Mouse (Mus musculus): ENCODE results near the gene Psma6. TPM values are rescaled to one million over a fixed set of nuclear protein-coding genes. Genes with fewer than 3 reads are reported as not detected.

Gene Psma6
- polyA plus RNA-seq, 1 experiment, result 162 TPM

DNA sequence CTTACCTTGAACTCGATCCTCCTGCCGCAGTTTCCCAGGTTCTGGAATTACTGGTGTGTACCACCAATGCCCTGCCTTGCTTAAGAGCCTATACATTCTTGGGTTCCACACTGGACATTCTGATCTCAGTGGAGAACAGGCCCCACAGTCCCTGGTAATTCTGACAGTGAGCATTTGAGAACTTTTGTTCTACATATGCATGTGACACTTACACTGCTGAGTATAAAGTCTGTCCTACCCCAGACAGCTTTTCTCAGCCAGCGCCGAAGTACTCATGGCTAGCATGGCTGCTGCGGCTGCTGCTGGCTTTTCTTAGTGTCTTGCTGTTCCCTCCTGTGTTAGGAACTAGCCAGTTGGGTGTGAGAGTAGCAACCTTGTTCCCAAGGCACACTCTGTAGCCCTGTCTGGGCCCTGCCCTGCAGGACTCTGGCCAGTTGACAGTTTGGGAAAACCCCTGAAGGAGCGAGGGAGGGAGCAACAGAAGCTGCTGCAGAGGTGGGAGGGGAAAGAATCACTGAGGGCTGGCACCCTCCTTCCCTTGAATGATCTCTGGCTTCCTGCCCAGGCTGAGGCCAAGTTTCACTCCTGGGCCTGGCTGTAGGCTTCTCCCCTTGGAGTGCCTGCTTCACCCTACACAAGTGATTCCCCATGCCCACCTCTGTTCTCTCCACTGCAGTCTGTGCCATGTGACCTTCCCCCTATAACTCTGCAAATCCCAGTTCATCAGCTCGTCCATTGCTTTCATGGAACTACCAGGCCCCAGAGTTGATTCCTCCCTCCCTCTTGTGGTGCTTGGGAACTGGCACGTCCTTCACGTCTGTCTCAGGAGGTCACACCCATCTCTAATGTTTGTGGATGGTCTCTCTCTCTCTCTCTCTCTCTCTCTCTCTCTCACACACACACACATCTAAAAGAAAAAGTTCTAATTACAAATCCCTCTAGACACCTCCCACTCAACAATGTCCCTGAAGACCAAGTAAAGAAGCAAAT is 59.1 kb downstream of the Psma6 start:
- DNase-seq (ENCODE audit: low read depth), result peak; percentile 74
- no peak for TF ChIP-seq POLR2A (IDR thresholded peaks at IDR 0.05; ENCODE audit: borderline replicate concordance, extremely low read depth, insufficient read depth, insufficient read length, poor library complexity, severe bottlenecking)
- no peak for TF ChIP-seq CTCF (IDR thresholded peaks at IDR 0.05; ENCODE audit: borderline replicate concordance, extremely low read depth, insufficient read depth, insufficient read length)

DNA sequence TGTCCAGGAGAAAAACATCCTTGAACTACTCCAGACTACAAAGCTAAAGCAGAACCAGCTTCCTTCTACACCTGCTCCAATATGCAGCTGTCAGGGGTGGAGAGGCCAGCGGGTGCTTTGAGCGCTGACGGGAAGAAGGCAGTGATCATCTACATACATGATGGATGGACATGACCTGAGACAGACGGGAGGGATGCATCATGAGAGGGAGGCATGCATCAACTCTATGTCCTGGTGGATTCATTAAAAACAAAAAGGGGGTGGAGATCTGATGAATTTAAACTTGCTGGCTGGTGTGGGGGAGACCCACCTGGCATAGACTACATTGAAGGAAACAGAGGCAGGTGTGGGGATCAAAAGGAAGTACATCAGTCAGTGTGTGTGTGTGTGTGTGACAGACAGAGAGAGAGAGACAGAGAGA is 60.0 kb downstream of the Psma6 start:
- TF ChIP-seq CTCF (IDR thresholded peaks at IDR 0.05; ENCODE audit: borderline replicate concordance, extremely low read depth, insufficient read depth, insufficient read length), result no peak
- no peak for TF ChIP-seq POLR2A (IDR thresholded peaks at IDR 0.05; ENCODE audit: borderline replicate concordance, extremely low read depth, insufficient read depth, insufficient read length, poor library complexity, severe bottlenecking)
- no peak for DNase-seq (ENCODE audit: low read depth)

DNA sequence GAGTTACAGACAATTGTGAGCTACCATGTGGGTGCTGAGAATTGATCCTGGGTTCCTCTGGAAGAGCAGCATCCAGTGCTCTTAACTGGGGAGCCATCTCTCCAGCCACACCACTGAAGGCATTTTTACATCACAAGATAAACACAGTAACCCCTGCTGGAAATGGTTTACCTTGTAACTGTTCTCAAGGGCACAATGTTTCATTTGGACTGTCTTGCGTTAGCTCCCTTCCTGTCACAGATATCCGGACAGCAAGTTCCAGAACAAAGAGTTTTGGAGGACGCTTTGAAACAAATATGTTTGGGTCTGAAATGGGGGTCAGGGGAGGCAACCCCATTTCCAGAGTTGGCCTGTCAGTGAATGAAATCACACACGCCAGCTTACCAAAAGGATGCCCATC is 61.6 kb downstream of the Psma6 start:
- no peak for DNase-seq (ENCODE audit: low read depth)
- no peak for TF ChIP-seq CTCF (IDR thresholded peaks at IDR 0.05; ENCODE audit: borderline replicate concordance, extremely low read depth, insufficient read depth, insufficient read length)
- TF ChIP-seq POLR2A (IDR thresholded peaks at IDR 0.05; ENCODE audit: borderline replicate concordance, extremely low read depth, insufficient read depth, insufficient read length, poor library complexity, severe bottlenecking), result no peak

DNA sequence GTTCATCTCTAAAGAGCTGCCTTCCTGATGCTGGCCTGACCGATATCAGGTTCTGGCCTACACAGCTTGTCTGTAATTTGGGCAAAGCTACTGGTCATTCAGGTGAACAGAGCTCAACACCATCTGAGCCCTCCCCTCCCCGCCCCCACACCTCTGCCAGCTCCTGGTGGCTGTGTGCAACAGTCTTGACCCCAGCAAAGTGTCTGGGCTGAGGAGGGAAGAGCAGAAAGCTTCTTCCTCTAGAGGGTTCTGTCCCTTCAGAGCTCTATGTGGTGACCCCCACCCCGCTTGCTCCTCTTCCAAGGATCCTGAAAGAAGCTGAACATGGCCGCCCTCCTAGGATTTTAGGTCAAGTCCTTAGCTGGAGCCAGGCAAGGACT is 62.3 kb downstream of the Psma6 start:
- DNase-seq (ENCODE audit: low read depth), result no peak
- TF ChIP-seq CTCF (IDR thresholded peaks at IDR 0.05; ENCODE audit: borderline replicate concordance, extremely low read depth, insufficient read depth, insufficient read length) (no peak), POLR2A (IDR thresholded peaks at IDR 0.05; ENCODE audit: borderline replicate concordance, extremely low read depth, insufficient read depth, insufficient read length, poor library complexity, severe bottlenecking) (no peak)

DNA sequence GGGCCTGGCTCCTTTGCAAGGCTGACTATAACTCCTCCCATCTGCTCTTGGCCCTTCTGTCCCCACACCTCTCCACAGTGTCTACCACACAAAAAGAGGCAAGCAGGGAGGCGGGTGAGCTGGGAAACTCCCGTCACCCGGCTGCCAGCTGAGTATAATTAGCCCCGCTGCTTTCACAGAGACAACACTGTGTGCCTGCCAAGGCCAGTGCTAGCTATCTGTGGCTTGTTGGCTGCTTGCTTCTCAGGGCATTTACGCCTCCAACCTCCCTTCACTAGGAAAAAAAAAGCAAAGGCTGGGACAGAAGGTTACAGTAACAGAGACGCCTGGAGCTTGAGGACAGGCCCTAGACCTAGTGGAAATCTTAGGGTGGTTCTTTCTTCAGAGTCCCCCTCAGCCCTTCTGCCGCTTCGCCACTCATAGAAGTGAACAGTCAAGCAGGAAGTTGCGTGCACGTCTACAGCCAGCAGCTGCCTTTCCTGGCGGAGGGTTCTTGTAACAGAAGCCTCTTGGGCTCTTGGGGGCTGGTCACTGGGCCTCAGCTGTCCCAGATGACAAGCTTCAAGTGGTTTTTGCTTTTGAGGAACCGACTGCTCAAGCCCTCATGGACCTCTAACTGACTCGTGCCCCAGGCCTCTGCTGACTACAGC is 62.8 kb downstream of the Psma6 start:
- peak; percentile 96 for DNase-seq (ENCODE audit: low read depth)
- no peak for TF ChIP-seq CTCF (IDR thresholded peaks at IDR 0.05; ENCODE audit: borderline replicate concordance, extremely low read depth, insufficient read depth, insufficient read length)
- peak; percentile 16; the same call in 1 of the 2 replicates for TF ChIP-seq POLR2A (IDR thresholded peaks at IDR 0.05; ENCODE audit: borderline replicate concordance, extremely low read depth, insufficient read depth, insufficient read length, poor library complexity, severe bottlenecking)

DNA sequence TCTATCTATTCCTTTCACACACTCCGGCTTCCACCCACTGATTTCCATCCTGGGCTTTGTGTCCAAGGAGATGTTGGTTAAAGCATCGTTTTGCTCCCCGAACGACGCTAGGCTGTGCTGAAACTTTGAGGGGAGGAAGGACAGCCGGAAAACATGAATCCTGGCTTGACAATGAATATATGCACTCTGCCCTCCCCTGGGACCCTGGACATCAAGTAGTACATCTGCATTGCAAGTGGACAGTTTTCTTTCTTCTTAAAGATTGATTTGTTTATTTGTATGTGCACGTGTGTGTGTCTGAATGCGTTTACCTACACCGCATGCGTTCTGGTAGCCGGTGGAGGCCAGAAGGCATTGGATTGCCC is 63.4 kb downstream of the Psma6 start:
- no peak for TF ChIP-seq CTCF (IDR thresholded peaks at IDR 0.05; ENCODE audit: borderline replicate concordance, extremely low read depth, insufficient read depth, insufficient read length)
- TF ChIP-seq POLR2A (IDR thresholded peaks at IDR 0.05; ENCODE audit: borderline replicate concordance, extremely low read depth, insufficient read depth, insufficient read length, poor library complexity, severe bottlenecking), result no peak

DNA sequence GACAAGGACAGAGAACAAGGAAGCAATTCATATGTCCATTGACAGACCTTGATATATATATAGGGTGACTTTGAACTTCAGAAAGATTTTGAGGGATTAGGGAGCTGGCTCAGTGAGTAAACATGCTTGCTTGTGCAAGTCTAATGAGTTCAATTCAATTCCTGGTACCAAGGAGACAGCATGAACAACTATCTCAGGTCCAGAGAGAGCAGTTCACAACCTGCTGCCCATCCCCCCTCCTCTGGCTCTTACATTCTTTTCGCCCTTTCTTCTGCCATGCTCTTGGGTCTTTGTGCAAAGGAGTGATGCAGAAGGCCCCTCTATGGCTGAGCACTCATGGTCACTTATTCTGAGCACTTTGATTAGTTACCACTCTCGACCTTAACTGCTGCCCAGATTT is 64.4 kb downstream of the Psma6 start:
- no peak for DNase-seq (ENCODE audit: low read depth)
- TF ChIP-seq POLR2A (IDR thresholded peaks at IDR 0.05; ENCODE audit: borderline replicate concordance, extremely low read depth, insufficient read depth, insufficient read length, poor library complexity, severe bottlenecking), result no peak
- no peak for TF ChIP-seq CTCF (IDR thresholded peaks at IDR 0.05; ENCODE audit: borderline replicate concordance, extremely low read depth, insufficient read depth, insufficient read length)

More for the DNA sequence above, 63.4 kb downstream of the Psma6 start:
- no peak for DNase-seq (ENCODE audit: low read depth)

DNA sequence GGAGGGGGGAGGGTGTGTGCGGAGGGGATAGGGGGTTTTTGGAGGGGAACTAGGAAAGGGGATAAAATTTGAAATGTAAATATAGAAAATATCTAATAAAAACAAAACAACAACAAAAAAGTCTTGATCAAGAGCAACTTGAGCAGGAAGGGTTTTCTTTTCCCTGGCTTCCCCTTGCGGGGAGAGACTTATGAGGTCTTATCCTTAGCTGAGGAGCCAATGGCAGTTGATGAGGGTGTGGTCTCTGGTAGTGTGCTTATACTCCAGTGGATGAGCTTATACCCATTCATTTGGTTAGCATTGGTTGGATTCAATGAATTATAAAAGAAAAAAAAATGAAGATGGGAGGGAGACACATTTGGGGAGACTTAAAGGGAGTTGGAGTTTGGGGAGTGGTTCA is 65.0 kb downstream of the Psma6 start:
- TF ChIP-seq POLR2A (IDR thresholded peaks at IDR 0.05; ENCODE audit: borderline replicate concordance, extremely low read depth, insufficient read depth, insufficient read length, poor library complexity, severe bottlenecking), result no peak
- no peak for TF ChIP-seq CTCF (IDR thresholded peaks at IDR 0.05; ENCODE audit: borderline replicate concordance, extremely low read depth, insufficient read depth, insufficient read length)
- DNase-seq (ENCODE audit: low read depth), result no peak

DNA sequence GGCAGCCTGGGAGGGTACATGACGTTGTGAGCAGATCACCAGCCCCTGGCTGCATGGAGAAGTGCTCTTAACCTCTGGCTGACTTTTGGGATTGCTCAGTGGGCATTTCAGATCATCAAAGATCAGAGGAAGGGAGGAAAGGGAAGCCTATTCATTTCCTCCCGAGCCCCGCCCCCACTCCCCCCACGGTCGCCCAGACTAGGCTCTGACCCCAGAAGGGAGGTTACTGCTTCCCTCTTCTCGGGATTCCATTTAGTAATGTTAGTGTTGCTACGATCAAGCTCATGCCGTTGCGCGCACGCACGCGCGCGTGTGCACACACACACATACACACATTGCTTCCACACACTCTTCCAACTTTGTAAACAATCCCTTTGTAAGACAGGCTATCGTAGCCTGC is 66.4 kb downstream of the Psma6 start:
- no peak for TF ChIP-seq CTCF (IDR thresholded peaks at IDR 0.05; ENCODE audit: borderline replicate concordance, extremely low read depth, insufficient read depth, insufficient read length)
- TF ChIP-seq POLR2A (IDR thresholded peaks at IDR 0.05; ENCODE audit: borderline replicate concordance, extremely low read depth, insufficient read depth, insufficient read length, poor library complexity, severe bottlenecking), result no peak
- no peak for DNase-seq (ENCODE audit: low read depth)

DNA sequence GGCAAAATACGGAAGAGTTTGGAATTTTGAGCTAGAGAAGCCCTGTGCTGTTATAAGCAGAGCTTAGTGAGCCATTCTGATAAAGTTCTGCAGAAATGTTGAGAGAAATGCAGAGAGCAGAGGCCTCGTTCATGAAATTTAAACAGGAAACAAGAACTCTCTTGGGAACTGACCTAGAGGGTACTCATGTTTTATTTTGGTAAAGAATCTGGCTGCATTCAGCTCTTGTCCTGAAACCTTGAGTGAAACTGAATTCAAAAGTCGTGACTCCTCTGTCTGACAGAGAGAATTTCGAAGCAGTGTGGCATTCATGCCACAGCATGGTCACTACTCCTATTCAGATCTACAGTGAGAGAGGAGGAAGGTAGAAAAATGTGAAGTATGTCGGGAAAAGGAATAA is 68.8 kb downstream of the Psma6 start:
- TF ChIP-seq POLR2A (IDR thresholded peaks at IDR 0.05; ENCODE audit: borderline replicate concordance, extremely low read depth, insufficient read depth, insufficient read length, poor library complexity, severe bottlenecking), result no peak
- no peak for TF ChIP-seq CTCF (IDR thresholded peaks at IDR 0.05; ENCODE audit: borderline replicate concordance, extremely low read depth, insufficient read depth, insufficient read length)
- DNase-seq (ENCODE audit: low read depth), result no peak

DNA sequence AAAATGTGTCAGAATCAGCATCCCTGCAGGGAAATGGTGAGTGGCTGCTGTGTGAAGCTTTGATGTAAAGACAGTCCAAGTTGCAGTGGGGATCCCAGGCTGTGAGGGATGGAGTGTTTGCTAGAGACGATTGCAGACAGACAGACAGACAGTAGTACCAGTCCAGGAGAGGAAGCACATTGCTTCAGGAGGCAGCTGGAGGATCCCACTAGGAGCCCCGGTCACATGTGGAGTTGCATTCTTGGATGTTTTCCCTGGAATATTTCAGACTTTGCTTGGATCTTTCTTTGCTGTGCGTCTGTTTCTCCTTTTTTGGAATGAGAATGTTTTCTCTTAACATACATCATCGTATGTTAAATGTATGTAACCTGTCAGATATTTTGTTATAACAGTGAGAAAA is 69.9 kb downstream of the Psma6 start:
- TF ChIP-seq CTCF (IDR thresholded peaks at IDR 0.05; ENCODE audit: borderline replicate concordance, extremely low read depth, insufficient read depth, insufficient read length) (no peak), POLR2A (IDR thresholded peaks at IDR 0.05; ENCODE audit: borderline replicate concordance, extremely low read depth, insufficient read depth, insufficient read length, poor library complexity, severe bottlenecking) (no peak)
- no peak for DNase-seq (ENCODE audit: low read depth)

All from brain, embryonic 14.5 days (tissue).